Mouse (Mus musculus) ES-E14 (cell line): ENCODE measurements around the gene Sirt3.

ENCODE experiments used
- HCFC1 ChIP-seq: IDR thresholded peaks from 2 replicates; pipeline ENCODE4 v1.6.1; 2012; ENCODE audit warnings: low read length, inconsistent platforms, borderline replicate concordance; ENCODE audit not compliant: insufficient read depth
- MAFK ChIP-seq: IDR thresholded peaks from 2 replicates; pipeline ENCODE4 v1.6.1; 2014; ENCODE audit warnings: mild to moderate bottlenecking, low read depth, low read length, inconsistent platforms; ENCODE audit not compliant: insufficient read depth
- ZNF384 ChIP-seq: IDR thresholded peaks from 2 replicates; pipeline ENCODE4 v1.6.1; 2012; ENCODE audit warnings: low read depth, low read length, inconsistent platforms

- TF ChIP-seq HCFC1 = no peak
- no peak for TF ChIP-seq MAFK
- TF ChIP-seq ZNF384 = no peak
Measured at GRCm38 (mm10) chr7:140821305-140821652, 60.8 kb downstream of the Sirt3 start.
